Mouse (Mus musculus) liver, embryonic 14.5 days (tissue): ENCODE data around the gene Gpc1. TPM values are rescaled to one million over a fixed set of nuclear protein-coding genes. Genes with fewer than 3 reads are reported as not detected.

Experiments used
- ATAC-seq: fragments of 200-750 bp; cut with Nextera tagmentation; 2 replicates; pipeline ENCODE4 v1.8.0; 2017; ENCODE audit warnings: moderate number of reproducible peaks, mild to moderate bottlenecking, moderate library complexity; ENCODE audit not compliant: insufficient read depth
- DNase-seq, 3 experiments: peaks; one replicate each; pipeline ENCODE4 v3.0.0-alpha.2; 2012 to 2013; ENCODE audit warnings: low read depth in 3 of 3, low spot score in 3 of 3
- H3K27ac ChIP-seq: fragments of 300-500 bp; sonication (generic); 2 replicates; pipeline ENCODE4 v1.5.1; 2014; ENCODE audit warnings: moderate library complexity, mild to moderate bottlenecking, control low read depth, inconsistent platforms
- H3K27me3 ChIP-seq: fragments of 300-500 bp; sonication (generic); 2 replicates; pipeline ENCODE4 v1.6.1; 2014; ENCODE audit warnings: mild to moderate bottlenecking, low read length, moderate library complexity; ENCODE audit not compliant: control insufficient read depth, insufficient read depth
- H3K36me3 ChIP-seq: fragments of 300-500 bp; sonication (generic); replicated peaks from 2 replicates; pipeline ENCODE4 v1.6.1; 2014; ENCODE audit warnings: low read depth; ENCODE audit not compliant: control insufficient read depth, insufficient read depth
- H3K4me1 ChIP-seq, 2 experiments: fragments of 200-500 bp in 1 of 2; fragments of 300-500 bp in 1 of 2; sonication (generic) in 1 of 2; replicated peaks; 2 replicates each; pipeline ENCODE4 v1.6.1; 2012 to 2014; ENCODE audit warnings: antibody characterized with exemption in 1 of 2, inconsistent platforms in 1 of 2, low read length in 1 of 2; ENCODE audit not compliant: control insufficient read depth in 2 of 2, insufficient read depth in 2 of 2
- H3K4me2 ChIP-seq: fragments of 300-500 bp; sonication (generic); 2 replicates; pipeline ENCODE4 v1.6.1; 2014; ENCODE audit warnings: low read depth, mild to moderate bottlenecking, control low read depth, moderate library complexity
- H3K4me3 ChIP-seq, 2 experiments: fragments of 200-500 bp in 1 of 2; fragments of 300-500 bp in 1 of 2; sonication (generic) in 1 of 2; 2 replicates each; pipeline ENCODE4 v1.5.1; 2012 to 2014; ENCODE audit warnings: low read depth in 2 of 2, low read length in 2 of 2, mild to moderate bottlenecking in 2 of 2, control low read depth in 1 of 2, inconsistent platforms in 1 of 2, moderate library complexity in 1 of 2; ENCODE audit not compliant: insufficient read depth in 1 of 2
- H3K9ac ChIP-seq: fragments of 300-500 bp; sonication (generic); replicated peaks from 2 replicates; pipeline ENCODE4 v1.6.1; 2014; ENCODE audit warnings: mild to moderate bottlenecking, control low read depth, moderate library complexity
- H3K9me3 ChIP-seq: fragments of 300-500 bp; sonication (generic); 2 replicates; pipeline ENCODE4 v1.6.1; 2016; ENCODE audit warnings: low read length, mixed read lengths; ENCODE audit not compliant: control insufficient read depth
- CTCF ChIP-seq: IDR thresholded peaks from 2 replicates; pipeline ENCODE4 v1.5.1; 2016; ENCODE audit warnings: antibody characterized with exemption, low read depth, control low read depth
- EP300 ChIP-seq: IDR thresholded peaks from 2 replicates; pipeline ENCODE4 v1.6.1; 2016; ENCODE audit warnings: antibody characterized with exemption, low read depth
- WGBS: fragments of 180-500 bp; shearing (Covaris S2); extraction: QIAGEN DNeasy Blood & Tissue Kit; methylation state at CpG from one replicate; pipeline ENCODE4 v1.1.7; 2014; ENCODE audit not compliant: insufficient replicate concordance; 5-methylcytosine and 5-hydroxymethylcytosine counted together
- polyA plus RNA-seq, 2 experiments: library from polyadenylated mRNA; depleted of rRNA in 1 of 2; stranded (reverse) in 1 of 2; unstranded in 1 of 2; fragments of >200 nt; fragmentation: Nextera tagmentation in 1 of 2; extraction: Ambion mirVana in 1 of 2; gene quantifications; 2 replicates each; pipeline versions ENCODE4 v1.2.1 to v1.2.3; 2012 to 2014

Gene Gpc1
- polyA plus RNA-seq, 2 experiments, result 1.6 to 1.8 TPM

GRCm38 (mm10) chr1:92802362-92802761, 29.1 kb upstream of the Gpc1 start:
- WGBS, result 50% methylated on average over 1 of the region's 1 CpGs
- Histone ChIP-seq H3K4me3 (no peak overlapping the region), H3K36me3 (no peaks in the 10 kb centered on the region), H3K4me2 (no peak overlapping the region), H3K4me1 (no peaks in the 10 kb centered on the region), H3K9me3 (no peaks in the 10 kb centered on the region), H3K27me3 (no peaks in the 10 kb centered on the region), H3K9ac (no peak overlapping the region), H3K27ac (no peak overlapping the region)
- no peak for ATAC-seq
- no peak for DNase-seq
- TF ChIP-seq EP300, result no peak
- no peak for TF ChIP-seq CTCF

DNA sequence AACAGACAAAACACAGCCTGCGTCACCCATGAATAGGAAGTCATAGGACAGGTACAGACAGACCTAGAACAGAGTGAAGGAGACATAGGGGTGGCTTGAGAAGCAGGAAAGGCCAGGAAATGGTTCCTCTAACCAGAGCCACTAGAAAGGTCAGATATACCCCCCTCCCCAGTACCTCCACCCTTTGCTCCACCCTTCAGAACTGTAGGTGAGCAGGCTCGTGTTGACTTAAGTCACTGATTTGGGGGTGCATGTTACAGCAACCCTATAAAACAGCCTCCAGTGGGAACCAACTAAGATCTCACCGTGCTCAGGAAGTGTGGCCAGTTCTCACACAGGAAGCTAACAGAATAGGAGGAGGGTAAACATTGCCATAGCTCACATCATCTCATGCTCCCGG, 28.1 kb upstream of the Gpc1 start:
- WGBS, result 33% methylated on average over 4 of the region's 4 CpGs
- Histone ChIP-seq H3K4me2 (no peak overlapping the region), H3K9ac (no peak overlapping the region), H3K4me3 (no peak overlapping the region), H3K9me3 (no peaks in the 10 kb centered on the region), H3K27ac (no peak overlapping the region), H3K4me1 (no peaks in the 10 kb centered on the region), H3K27me3 (no peaks in the 10 kb centered on the region), H3K36me3 (no peaks in the 10 kb centered on the region)
- no peak for ATAC-seq
- TF ChIP-seq CTCF, result no peak
- TF ChIP-seq EP300, result no peak
- no peak for DNase-seq

DNA sequence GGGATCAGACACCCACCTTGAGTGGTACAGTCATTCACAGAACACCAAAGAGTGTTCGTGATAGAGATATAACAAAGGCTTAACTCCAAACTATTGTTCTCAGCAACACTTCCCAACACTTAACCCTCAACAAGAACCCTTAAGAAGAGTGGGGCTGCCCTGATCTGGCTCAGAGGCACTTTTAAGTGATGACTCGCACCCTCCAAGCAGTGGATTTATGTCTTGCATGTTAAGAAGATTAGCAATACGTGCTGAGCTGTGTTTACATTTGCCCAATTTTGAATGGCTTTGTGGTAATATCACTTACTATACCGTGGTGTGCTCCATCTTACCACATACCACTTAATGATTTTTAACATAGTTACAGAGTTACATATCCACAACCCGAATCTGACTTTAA, 26.3 kb upstream of the Gpc1 start:
- H3K27me3 ChIP-seq, result no peaks in the 10 kb centered on the region
- no peaks in the 10 kb centered on the region for H3K4me1 ChIP-seq
- no peak for DNase-seq
- no peak for TF ChIP-seq EP300
- TF ChIP-seq CTCF, result no peak
- no peak overlapping the region for H3K4me2 ChIP-seq
- H3K36me3 ChIP-seq, result no peaks in the 10 kb centered on the region
- no peak overlapping the region for H3K9ac ChIP-seq
- WGBS, result 38% methylated on average over 5 of the region's 5 CpGs
- no peak overlapping the region for H3K27ac ChIP-seq
- no peak for ATAC-seq
- no peaks in the 10 kb centered on the region for H3K9me3 ChIP-seq
- no peak overlapping the region for H3K4me3 ChIP-seq

DNA sequence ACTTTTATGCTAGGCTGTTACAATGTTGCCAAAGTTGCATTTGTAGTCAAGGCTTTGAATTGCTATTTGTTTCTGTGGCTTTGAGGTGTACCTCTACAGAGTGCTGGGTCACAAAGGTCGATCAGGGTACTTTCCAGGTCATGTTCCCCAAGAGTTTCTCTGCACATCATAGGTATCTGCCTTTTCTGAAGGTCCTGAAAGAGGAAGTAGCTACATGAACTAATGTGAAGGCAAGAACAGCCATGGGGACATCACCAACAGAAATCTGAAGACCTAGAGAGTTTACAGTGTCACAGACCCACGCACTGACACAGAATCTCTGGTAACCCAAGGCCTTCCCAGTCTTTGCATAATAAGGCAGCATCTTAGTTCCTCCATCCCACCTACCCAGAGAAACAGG, 25.6 kb upstream of the Gpc1 start:
- TF ChIP-seq EP300 (no peak), CTCF (no peak)
- Histone ChIP-seq H3K9me3 (no peaks in the 10 kb centered on the region), H3K27me3 (no peaks in the 10 kb centered on the region), H3K4me1 (no peaks in the 10 kb centered on the region), H3K36me3 (no peaks in the 10 kb centered on the region), H3K4me2 (no peak overlapping the region), H3K9ac (no peak overlapping the region), H3K27ac (no peak overlapping the region), H3K4me3 (no peak overlapping the region)
- ATAC-seq, result no peak
- 47% methylated on average over 2 of the region's 2 CpGs for WGBS
- DNase-seq, result no peak

DNA sequence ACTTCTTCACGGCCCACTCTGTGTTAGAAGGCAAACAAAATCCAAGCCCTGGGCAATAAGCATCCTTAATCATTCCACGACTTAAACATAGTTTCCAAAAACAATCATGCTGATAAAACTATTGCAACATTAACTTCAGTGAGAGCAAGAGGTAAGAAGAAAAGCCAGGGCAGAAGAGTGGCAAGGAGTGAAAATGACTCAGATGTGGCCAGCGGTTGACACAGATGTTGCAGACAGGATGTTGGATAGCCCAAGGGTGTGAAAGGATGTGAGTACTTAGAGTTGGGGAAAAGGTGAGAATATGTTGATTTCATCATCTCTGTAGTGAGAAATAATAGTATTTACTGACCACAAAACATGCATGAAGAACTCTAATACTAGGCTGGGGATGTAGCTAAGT, 24.7 kb upstream of the Gpc1 start:
- H3K36me3 ChIP-seq, result no peaks in the 10 kb centered on the region
- H3K27me3 ChIP-seq, result no peaks in the 10 kb centered on the region
- 48% methylated on average over 3 of the region's 3 CpGs for WGBS
- no peak overlapping the region for H3K4me3 ChIP-seq
- TF ChIP-seq CTCF (no peak), EP300 (no peak)
- no peak overlapping the region for H3K27ac ChIP-seq
- H3K4me2 ChIP-seq, result no peak overlapping the region
- H3K4me1 ChIP-seq, result no peaks in the 10 kb centered on the region
- DNase-seq (no peak), ATAC-seq (no peak)
- no peaks in the 10 kb centered on the region for H3K9me3 ChIP-seq
- no peak overlapping the region for H3K9ac ChIP-seq
